Mouse (Mus musculus) layer of hippocampus, adult 11-12 months (tissue): ENCODE measurements around the gene Faap20.
"Not testable (repeated sequence)": the region's sequence is repeated elsewhere in the genome, so short reads cannot be mapped to it uniquely, and the experiment has no call there.

Experiments
- DNase-seq: peaks from one replicate; pipeline ENCODE4 v3.0.0; 2022; ENCODE audit warnings: low spot score

Faap20 gene

GRCm38 (mm10) chr4:155248054-155248453 lies 1.5 kb upstream of the Faap20 start:
- not testable (repeated sequence) for DNase-seq

GRCm38 (mm10) chr4:155249257-155249647 lies 350 bp upstream of the Faap20 start:
- peak; percentile 97 for DNase-seq

GRCm38 (mm10) chr4:155250361-155251117 lies 937 bp downstream of the Faap20 start:
- DNase-seq, result no peak

DNA sequence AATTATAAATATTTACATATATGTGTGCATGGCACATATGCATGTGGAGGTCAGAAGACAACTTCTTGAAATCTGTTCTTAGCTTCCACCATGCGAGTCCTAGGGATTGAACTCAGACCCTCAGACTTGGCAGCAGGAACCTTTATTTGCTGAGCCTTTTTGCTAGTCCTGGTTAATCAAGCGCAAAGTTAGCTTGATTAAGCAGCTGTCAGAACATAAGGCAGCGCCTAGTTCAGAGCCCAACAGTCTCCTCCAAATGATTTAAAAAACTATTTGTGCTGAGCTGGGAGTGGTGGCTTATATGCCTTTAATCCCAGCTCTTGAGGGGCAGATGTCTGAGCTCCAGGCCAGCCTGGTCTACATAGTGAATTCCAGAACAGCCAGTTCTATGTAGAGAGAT lies 1.5 kb downstream of the Faap20 start:
- DNase-seq, result peak; percentile 36

GRCm38 (mm10) chr4:155252253-155252652 lies 2.7 kb downstream of the Faap20 start:
- no peak for DNase-seq

GRCm38 (mm10) chr4:155264521-155265321 lies 15.1 kb downstream of the Faap20 start:
- DNase-seq, result no peak

GRCm38 (mm10) chr4:155267047-155267543 lies 17.5 kb downstream of the Faap20 start:
- no peak for DNase-seq

GRCm38 (mm10) chr4:155267639-155268175 lies 18.1 kb downstream of the Faap20 start:
- DNase-seq, result no peak

DNA sequence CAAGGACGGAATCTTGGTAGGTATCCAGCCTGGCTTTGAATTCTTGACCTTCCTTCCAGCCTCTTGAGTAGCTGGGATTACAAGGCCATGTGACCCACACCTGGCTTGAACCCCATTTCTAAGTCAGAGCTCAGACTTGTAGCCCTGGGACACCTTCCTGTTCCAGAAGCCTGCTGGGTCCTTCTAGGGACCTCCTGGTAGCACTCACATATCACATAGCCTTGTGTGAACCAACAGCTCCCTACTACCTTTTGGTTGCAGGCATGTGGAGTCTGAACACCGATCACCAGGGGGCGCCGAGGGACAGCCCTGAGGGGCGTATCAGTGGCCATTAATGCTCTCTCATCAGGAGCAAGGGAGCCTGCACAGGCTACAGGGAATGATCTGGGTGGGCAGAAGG lies 18.8 kb downstream of the Faap20 start:
- peak; percentile 75 for DNase-seq

DNA sequence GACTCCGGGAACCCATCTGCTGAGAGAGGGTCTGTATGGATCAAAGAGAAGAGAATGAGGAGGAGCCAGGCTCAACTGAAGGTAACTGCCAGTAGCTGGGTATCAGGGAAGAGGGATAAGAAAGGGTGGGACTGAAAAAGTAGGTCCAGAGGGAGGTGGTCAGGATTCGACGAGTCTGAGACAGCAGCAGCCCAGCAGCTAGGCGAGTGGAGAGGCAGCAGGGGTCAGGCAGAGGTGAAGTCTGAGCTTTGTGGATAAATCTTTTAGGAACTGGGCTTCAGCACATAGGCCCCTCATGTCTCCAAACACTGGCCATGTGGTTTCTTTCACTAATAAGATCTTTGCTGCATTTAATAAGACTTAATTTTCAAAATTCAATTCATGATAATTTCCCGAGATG lies 24.8 kb downstream of the Faap20 start:
- DNase-seq, result no peak

GRCm38 (mm10) chr4:155274851-155275250 lies 25.2 kb downstream of the Faap20 start:
- DNase-seq, result no peak

GRCm38 (mm10) chr4:155277963-155278362 lies 28.4 kb downstream of the Faap20 start:
- DNase-seq, result no peak

DNA sequence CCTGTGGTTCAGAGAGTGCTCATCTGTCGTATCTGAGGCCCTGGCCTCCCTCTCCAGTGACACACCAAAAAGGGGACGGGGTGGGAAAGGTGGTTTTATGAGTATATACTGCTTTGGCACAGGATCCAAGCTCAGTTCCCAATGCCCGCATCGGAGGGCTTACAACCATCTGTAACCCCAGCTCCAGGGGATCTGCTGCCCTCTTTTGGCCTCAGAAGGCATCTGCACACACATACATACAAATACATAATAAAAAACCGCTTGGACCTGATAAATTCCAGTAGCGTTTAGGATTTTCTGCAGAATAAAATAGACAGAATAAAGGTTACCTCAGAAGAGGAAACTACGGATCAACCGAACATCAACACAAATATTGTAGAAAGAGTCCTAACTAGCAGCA lies 29.5 kb downstream of the Faap20 start:
- DNase-seq, result no peak

DNA sequence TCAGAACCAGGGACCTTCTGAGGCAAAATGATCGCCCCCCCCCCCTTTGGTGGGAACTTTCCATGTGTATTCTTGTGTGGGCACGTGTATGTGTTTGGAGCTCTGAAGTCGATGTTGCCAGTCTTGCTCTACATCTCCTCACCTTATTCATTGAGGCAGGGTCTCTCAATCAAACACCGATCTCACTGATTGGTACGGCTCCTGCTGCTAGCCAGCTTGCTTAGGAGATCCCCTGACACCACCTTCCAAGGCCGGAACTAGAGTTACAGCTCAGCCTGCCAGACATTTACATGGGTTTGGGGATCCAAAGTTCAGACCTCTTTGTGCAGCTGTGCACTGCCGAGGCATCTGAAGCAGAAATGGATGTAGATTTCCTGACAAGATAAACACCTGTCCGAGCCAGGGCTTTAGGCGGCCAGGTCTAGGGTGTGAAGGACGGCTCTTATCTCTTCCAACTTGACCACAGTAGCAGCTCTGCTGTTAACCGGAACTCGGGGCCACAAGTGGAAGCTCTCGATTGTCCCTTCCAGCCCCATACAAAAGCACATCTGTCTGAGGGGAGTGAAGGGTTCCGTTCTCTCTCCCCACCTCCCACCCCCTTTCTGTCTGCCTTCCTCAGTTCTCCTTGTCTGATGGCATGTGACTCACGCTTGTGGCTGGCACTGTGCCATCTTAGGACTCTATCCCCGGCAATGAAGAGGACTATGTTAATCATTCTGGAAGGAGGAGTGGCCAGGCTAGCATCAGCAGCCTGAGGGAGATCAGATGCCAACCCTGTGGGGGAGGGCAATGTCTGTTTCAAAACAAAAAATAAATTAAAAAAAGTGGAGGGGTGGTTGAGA lies 30.5 kb downstream of the Faap20 start:
- DNase-seq, result peak; percentile 42

- DNase-seq, result no peak
Measured at GRCm38 (mm10) chr4:155280768-155281121, 31.1 kb downstream of the Faap20 start.

DNA sequence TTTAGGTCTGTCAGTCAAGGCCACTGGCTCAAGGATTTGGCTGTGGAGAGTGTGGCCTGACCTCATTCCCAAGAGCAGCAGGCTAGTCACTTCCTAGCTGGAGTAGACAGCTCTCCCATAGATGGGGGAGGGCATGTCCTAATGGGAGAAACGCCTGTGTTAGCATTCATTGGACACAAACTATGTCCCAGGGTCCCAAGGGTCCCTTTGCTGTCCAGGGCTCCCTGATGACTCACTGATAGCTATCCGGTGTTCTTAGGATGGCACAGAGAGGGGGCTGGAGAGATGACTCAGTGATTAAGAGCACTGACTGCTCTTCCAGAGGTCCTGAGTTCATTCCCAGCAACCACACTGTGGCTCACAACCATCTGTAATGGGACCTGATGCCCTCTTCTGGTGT lies 31.6 kb downstream of the Faap20 start:
- DNase-seq, result no peak

DNA sequence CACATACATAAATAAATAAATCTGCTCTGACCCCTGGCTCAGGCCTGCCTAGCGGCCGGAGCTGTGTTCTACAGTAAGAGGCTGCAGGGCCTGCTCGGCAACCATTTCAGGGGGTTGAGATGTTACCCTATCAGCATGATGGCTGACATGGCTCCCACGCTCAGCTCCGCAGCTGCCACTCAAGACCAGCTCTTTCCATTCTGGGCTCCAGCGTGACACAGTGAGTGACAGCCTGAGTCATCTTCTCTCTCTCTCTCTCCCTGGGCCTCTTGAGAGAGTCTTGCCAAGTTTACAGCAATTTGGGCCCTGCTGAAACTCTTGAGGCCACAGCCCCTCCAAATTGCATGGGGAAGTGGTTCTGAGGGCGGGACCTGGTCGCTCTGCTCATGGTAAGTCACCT lies 32.0 kb downstream of the Faap20 start:
- DNase-seq, result peak; percentile 41

GRCm38 (mm10) chr4:155282231-155282630 lies 32.6 kb downstream of the Faap20 start:
- DNase-seq, result no peak

DNA sequence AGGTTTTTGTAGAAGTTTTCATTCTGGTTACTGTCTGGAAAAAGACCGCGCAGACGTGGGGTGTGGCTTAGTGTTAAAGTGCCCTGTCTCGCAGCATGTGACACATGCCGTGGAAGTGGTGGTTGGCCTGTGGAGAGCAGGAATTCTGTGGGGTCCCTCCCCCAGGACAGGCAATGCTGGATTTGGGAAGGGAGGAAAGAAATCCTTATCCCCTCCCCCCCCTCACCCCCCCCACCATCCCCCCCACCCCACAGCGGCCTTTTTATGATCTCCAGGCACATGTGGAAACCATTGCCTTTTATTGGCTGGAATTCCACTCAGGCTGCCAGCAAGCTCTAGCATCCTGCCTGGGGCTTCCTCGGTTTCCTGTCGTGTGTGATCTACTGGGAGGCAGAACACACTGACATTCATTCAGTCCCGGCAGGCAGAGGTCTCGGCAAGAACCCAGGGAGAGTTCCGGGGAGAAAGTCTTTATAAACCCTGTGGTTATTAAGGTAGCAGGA lies 33.5 kb downstream of the Faap20 start:
- DNase-seq, result no peak

GRCm38 (mm10) chr4:155283585-155283984 lies 34.0 kb downstream of the Faap20 start:
- no peak for DNase-seq

DNA sequence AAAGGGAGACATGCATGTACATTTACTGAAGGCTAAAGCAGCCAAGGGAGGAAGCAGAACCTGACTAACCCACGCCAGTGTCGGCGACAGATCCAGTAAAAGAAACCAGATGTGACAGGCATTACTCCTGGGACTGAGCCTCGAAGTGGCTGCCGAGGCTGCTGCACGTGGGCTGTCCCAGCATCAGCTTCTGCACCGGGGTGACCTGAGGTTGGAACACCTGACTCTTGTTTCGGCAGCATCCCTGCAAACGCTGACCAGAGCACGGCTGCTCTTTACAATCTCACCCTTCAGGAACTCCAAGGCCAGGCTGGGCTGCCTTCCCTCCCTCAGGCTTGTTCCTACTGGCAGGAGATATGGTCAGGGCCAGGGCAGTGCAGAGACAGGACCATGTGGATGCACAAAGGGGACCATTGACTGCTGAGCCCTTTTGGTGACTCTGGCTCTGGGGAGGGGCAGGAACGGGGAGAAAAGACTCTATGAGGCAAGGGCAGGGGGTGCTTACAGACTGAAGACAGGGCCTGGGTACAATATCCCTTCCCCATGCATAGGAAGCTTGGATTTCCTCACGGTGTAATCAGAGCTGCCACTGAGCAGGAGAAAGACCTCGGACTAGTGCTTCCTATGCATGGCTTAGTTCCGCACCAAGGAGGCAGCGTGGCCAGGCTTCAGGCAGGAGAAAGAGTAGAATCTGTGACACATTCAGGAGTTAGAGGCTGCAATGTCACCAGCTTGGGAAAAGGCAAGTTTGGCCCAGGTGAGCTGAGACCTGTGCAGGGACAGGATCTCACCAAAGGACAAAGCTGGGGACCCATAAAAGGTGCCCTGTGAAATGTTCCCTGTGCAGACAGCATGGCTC lies 35.1 kb downstream of the Faap20 start:
- DNase-seq, result no peak
